Mouse (Mus musculus): ENCODE results near the gene Rap1gds1.

The Rap1gds1 gene

GRCm38 (mm10) chr3:138880999-138881724 is 193.8 kb downstream of the Rap1gds1 start:
- DNase-seq (ENCODE audit: low spot score) = no peak

- DNase-seq (ENCODE audit: low spot score) = no peak
Observed at GRCm38 (mm10) chr3:138877741-138878140, 197.3 kb downstream of the Rap1gds1 start.

- no peak for DNase-seq (ENCODE audit: low spot score)
Observed at GRCm38 (mm10) chr3:138876931-138877361, 198.1 kb downstream of the Rap1gds1 start.

GRCm38 (mm10) chr3:138876418-138876817 is 198.6 kb downstream of the Rap1gds1 start:
- DNase-seq (ENCODE audit: low spot score) = no peak

GRCm38 (mm10) chr3:138875936-138876335 is 199.1 kb downstream of the Rap1gds1 start:
- DNase-seq (ENCODE audit: low spot score) = no peak
